Mouse (Mus musculus) embryonic fibroblast, embryonic 13.5 days (primary cell): ENCODE measurements at regions not wholly inside any gene's neighbourhood (a gene's known extent, or its start where the extent isn't known, plus 50 kb on each side); places are given as distances from the start of the nearest gene placed in this dataset.

Source experiments
- H3K27ac ChIP-seq: 2 replicates; pipeline ENCODE4 v1.5.1; 2012; ENCODE audit warnings: low read length, control low read depth, inconsistent platforms; ENCODE audit not compliant: insufficient read depth
- H3K4me1 ChIP-seq: 2 replicates; pipeline ENCODE4 v1.6.1; 2011; ENCODE audit warnings: low read length; ENCODE audit not compliant: control insufficient read depth, insufficient read depth
- H3K4me3 ChIP-seq: 2 replicates; pipeline ENCODE4 v1.5.1; 2011; ENCODE audit warnings: mild to moderate bottlenecking, control low read depth, low read length; ENCODE audit not compliant: insufficient read depth
- CTCF ChIP-seq: IDR thresholded peaks from 2 replicates; pipeline ENCODE4 v1.5.1; 2011; ENCODE audit warnings: mild to moderate bottlenecking, control low read depth, low read length, moderate library complexity, borderline replicate concordance; ENCODE audit not compliant: insufficient read depth
- POLR2A ChIP-seq: IDR thresholded peaks from 2 replicates; pipeline ENCODE4 v1.6.1; 2011; ENCODE audit warnings: low read depth, mild to moderate bottlenecking, control low read depth, low read length, moderate library complexity

GRCm38 (mm10) chr14:25196820-25197219 lies 262.2 kb upstream of the Zmiz1 start:
- peaks cover 13% of the 10 kb centered on the region for H3K4me1 ChIP-seq
- H3K4me3 ChIP-seq = no peak overlapping the region
- peak overlapping the region; percentile 2; the same call in 1 of the 2 replicates for H3K27ac ChIP-seq
- TF ChIP-seq CTCF (no peak), POLR2A (no peak)

- H3K27ac ChIP-seq = peak overlapping the region; percentile 67; the same call in 1 of the 2 replicates
- H3K4me3 ChIP-seq = no peak overlapping the region
- H3K4me1 ChIP-seq = peaks cover 13% of the 10 kb centered on the region
- TF ChIP-seq POLR2A (no peak), CTCF (no peak)
These were observed 259.1 kb upstream of the Zmiz1 start for GRCm38 (mm10) chr14:25199900-25200299.

DNA sequence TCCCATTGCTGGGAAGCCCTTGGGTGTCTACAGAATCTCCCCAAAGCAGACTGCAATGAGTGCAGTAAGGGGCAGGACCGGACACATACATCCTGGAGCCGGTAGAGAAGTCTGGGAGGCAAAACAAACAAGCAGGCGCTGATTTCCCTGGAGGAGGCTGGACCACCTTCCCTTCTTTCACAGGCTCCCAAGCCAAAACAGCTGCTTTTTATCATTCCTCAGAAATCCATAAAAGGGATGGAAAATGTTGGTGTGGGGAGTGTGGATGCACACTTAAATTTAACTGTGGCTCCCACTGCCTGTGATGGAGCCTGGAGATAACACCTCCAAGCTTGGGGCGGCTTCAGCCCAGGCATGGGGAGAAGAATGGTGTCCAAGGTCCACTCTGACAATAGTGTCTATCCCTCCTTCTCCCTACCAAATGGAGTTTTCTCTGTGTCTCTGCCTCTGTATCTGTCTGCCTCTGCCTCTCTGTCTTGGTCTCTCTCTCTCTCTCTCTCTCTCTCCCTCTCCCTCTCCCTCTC lies 258.3 kb upstream of the Zmiz1 start:
- Histone ChIP-seq H3K4me3 (no peak overlapping the region), H3K4me1 (peaks cover 11% of the 10 kb centered on the region), H3K27ac (peak overlapping the region; percentile 67)
- TF ChIP-seq POLR2A (no peak), CTCF (no peak)

- Histone ChIP-seq H3K27ac (no peak overlapping the region), H3K4me1 (peaks cover 7% of the 10 kb centered on the region), H3K4me3 (no peak overlapping the region)
- no peak for TF ChIP-seq POLR2A
- TF ChIP-seq CTCF = no peak
These were observed 256.7 kb upstream of the Zmiz1 start for GRCm38 (mm10) chr14:25202312-25202711.

DNA sequence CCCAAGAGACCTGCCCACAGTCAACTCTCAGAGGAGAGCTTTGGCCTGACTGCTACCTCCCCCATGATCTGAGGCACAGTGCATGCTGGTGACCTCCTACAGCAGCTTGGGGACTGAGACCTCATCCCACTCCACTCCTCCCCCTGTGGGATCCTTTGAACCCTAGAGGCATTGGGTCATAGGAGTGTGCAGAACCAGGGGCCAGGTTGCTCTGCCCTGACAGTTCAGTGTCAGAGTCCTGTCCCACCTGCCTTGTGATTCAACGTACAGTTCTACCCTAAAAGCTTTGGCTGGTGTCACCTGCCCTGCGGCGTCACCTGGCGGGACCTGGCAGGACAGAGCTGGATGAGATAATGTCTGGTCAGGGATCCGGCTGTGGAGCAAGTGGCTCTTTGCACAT lies 254.9 kb upstream of the Zmiz1 start:
- H3K27ac ChIP-seq = no peak overlapping the region
- TF ChIP-seq CTCF (no peak), POLR2A (no peak)

GRCm38 (mm10) chr14:25206855-25207254 lies 252.1 kb upstream of the Zmiz1 start:
- TF ChIP-seq CTCF = no peak
- no peak for TF ChIP-seq POLR2A
- Histone ChIP-seq H3K4me1 (no peaks in the 10 kb centered on the region; the same call in 1 of the 2 replicates), H3K27ac (no peak overlapping the region), H3K4me3 (no peak overlapping the region)

More for the DNA sequence above, 254.9 kb upstream of the Zmiz1 start:
- peaks cover 6% of the 10 kb centered on the region for H3K4me1 ChIP-seq
- H3K4me3 ChIP-seq = no peak overlapping the region

DNA sequence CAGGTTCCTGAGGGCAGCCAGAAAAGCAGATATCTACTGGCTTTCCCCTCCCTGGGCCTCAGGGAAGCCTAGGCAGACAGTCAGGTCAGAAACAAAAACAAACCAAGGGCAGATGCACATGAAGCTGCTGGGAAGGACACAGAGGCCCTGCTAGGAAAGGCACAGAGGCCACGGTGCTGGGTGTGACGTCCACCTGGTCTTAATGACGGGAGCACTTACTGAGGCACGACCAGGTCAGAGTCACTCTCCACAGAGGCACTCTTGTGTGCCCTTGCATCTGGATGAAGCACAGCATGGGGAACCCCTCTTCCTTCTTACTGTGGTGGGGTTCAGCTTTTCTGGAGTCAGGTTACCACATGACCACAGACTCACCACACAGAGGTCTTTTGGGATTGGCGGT lies 251.6 kb upstream of the Zmiz1 start:
- Histone ChIP-seq H3K27ac (no peak overlapping the region), H3K4me3 (no peak overlapping the region), H3K4me1 (no peaks in the 10 kb centered on the region; the same call in 1 of the 2 replicates)
- TF ChIP-seq POLR2A = no peak
- TF ChIP-seq CTCF = no peak

GRCm38 (mm10) chr14:25208221-25209056 lies 250.5 kb upstream of the Zmiz1 start:
- TF ChIP-seq CTCF (no peak), POLR2A (no peak)
- no peak overlapping the region for H3K4me3 ChIP-seq
- H3K4me1 ChIP-seq = no peaks in the 10 kb centered on the region; the same call in 1 of the 2 replicates
- no peak overlapping the region for H3K27ac ChIP-seq

GRCm38 (mm10) chr14:25213056-25213455 lies 245.9 kb upstream of the Zmiz1 start:
- H3K4me1 ChIP-seq = no peaks in the 10 kb centered on the region; the same call in 1 of the 2 replicates
- H3K27ac ChIP-seq = no peak overlapping the region
- no peak overlapping the region for H3K4me3 ChIP-seq
- TF ChIP-seq CTCF (no peak), POLR2A (no peak)

GRCm38 (mm10) chr14:25223091-25223490 lies 235.9 kb upstream of the Zmiz1 start:
- TF ChIP-seq POLR2A = no peak
- TF ChIP-seq CTCF = no peak
- Histone ChIP-seq H3K4me3 (no peak overlapping the region), H3K4me1 (peaks cover 18% of the 10 kb centered on the region), H3K27ac (no peak overlapping the region)

GRCm38 (mm10) chr14:25225214-25225613 lies 233.8 kb upstream of the Zmiz1 start:
- Histone ChIP-seq H3K27ac (peak overlapping the region; percentile 83), H3K4me1 (peaks cover 29% of the 10 kb centered on the region), H3K4me3 (no peak overlapping the region)
- TF ChIP-seq POLR2A = no peak
- TF ChIP-seq CTCF = no peak
